ENCODE assay signal across 9 mouse cellular contexts in genomic region chr7:82625342-82625741, GRCm38 (mm10). TPM values are rescaled to one million over a fixed set of nuclear protein-coding genes. Genes with fewer than 3 reads are reported as not detected.
DNase-seq lines count a peak whose midpoint lies in the region; ATAC-seq and TF ChIP-seq lines count a peak whose summit lies in the region.
"Had no signal": no experiment of that assay in that cellular context is flagged by ENCODE, and none has a peak within 500 bp of the region (broad histone marks: within the 10 kb centered on the region; RNA-seq: fewer than 3 reads in every experiment).

No protein-coding gene starts in this region.

- ATAC-seq in granulocyte monocyte progenitor cell, adult 5-6 weeks (replicated peaks; ENCODE audit: poor library complexity, severe bottlenecking) = peak; percentile 88
- peak; percentile 85 for ATAC-seq in megakaryocyte-erythroid progenitor cell, adult 5-6 weeks (replicated peaks; ENCODE audit: low FRiP score, low TSS enrichment, poor library complexity, severe bottlenecking)

- no peak for TF ChIP-seq POLR2A in lung, adult 2 months (IDR thresholded peaks at IDR 0.05; ENCODE audit: borderline replicate concordance, extremely low read depth, low read depth, low read length)

- DNase-seq in lung, postnatal 10 days = peak; percentile 64
- DNase-seq in lung, adult 2 months = no peak
- DNase-seq in adipocyte (ENCODE audit: low spot score) = peak; percentile 39
- DNase-seq in right cerebral cortex, postnatal 25 days = no peak
- no peak for DNase-seq in layer of hippocampus, adult 11-12 months (ENCODE audit: low spot score)
- no peak for DNase-seq in left cerebral cortex, postnatal 36 days (ENCODE audit: low spot score in 2 of 2)

- intact Hi-C loops in left cerebral cortex, postnatal 36 days (cut with DNase I) = no loop called here

- no peak for TF ChIP-seq CTCF in lung, adult 2 months (IDR thresholded peaks at IDR 0.05; ENCODE audit: insufficient read depth, low read length)

- H3K4me1 ChIP-seq in lung, adult 2 months (ENCODE audit: control insufficient read depth, insufficient read depth, low read length) = no peaks in the 10 kb centered on the region
- H3K4me1 ChIP-seq: megakaryocyte, embryonic 14.5 days had no signal

- WGBS in lung, adult 2 months = 11% methylated on average over 7 of the region's 7 CpGs

- H3K4me3 ChIP-seq in lung, adult 2 months (replicated peaks; ENCODE audit: extremely low read depth, low read depth, low read length) = no peak overlapping the region
- H3K4me3 ChIP-seq: megakaryocyte, embryonic 14.5 days had no signal

RNA-seq across cellular contexts. Expression of gene Saxo2, which starts 23.0 kb away (rescaled TPM):
- 3.9 and 5.7 TPM in 2 replicates for polyA plus RNA-seq in lung, adult 2 months (2012; rRNA removed)
- total RNA-seq in granulocyte monocyte progenitor cell, adult 5-6 weeks (2014; fragmentation: Nextera tagmentation) = not detected in 2 replicates
- total RNA-seq in granulocyte monocyte progenitor cell, adult 5-6 weeks (2017) = 0.43 TPM in 1 of 2 replicates, not detected in the other
- 13.5 TPM in 1 of 2 replicates, not detected in the other for total RNA-seq in megakaryocyte-erythroid progenitor cell, adult 5-6 weeks (2014; fragmentation: Nextera tagmentation)
- 0.46 and 0.66 TPM in 2 replicates for total RNA-seq in megakaryocyte-erythroid progenitor cell, adult 5-6 weeks (2017)
- total RNA-seq in left cerebral cortex, postnatal 36 days (2021) = 10 to 100 TPM; 11.5 to 11.6 TPM

RNA-seq across cellular contexts. Expression of gene Efl1, which starts 23.1 kb away (rescaled TPM):
- polyA plus RNA-seq in lung, adult 2 months (2012; rRNA removed) = 2.4 and 5.5 TPM in 2 replicates
- 23.6 and 31.1 TPM in 2 replicates for total RNA-seq in granulocyte monocyte progenitor cell, adult 5-6 weeks (2014; fragmentation: Nextera tagmentation)
- 22.7 and 27.4 TPM in 2 replicates for total RNA-seq in granulocyte monocyte progenitor cell, adult 5-6 weeks (2017)
- total RNA-seq in megakaryocyte-erythroid progenitor cell, adult 5-6 weeks (2014; fragmentation: Nextera tagmentation) = 26.1 and 34.3 TPM in 2 replicates
- 31.0 and 34.6 TPM in 2 replicates for total RNA-seq in megakaryocyte-erythroid progenitor cell, adult 5-6 weeks (2017)
- 10 to 100 TPM; 14.3 to 17.2 TPM for total RNA-seq in left cerebral cortex, postnatal 36 days (2021)

Comparison
In these comparisons a context has a peak if more than half of its experiments do, and no peak if none do; other contexts are left out.
1. DNase-seq: peak in lung, postnatal 10 days (single experiment) and adipocyte (single experiment); none in lung, adult 2 months (single experiment), right cerebral cortex, postnatal 25 days (single experiment), layer of hippocampus, adult 11-12 months (single experiment) and left cerebral cortex, postnatal 36 days (0 of 2).